Mouse (Mus musculus) liver, embryonic 14.5 days (tissue): ENCODE data around the gene Gm11639.

Experiments
- CTCF ChIP-seq: IDR thresholded peaks from 2 replicates; pipeline ENCODE4 v1.5.1; 2016; ENCODE audit warnings: antibody characterized with exemption, low read depth, control low read depth
- EP300 ChIP-seq: IDR thresholded peaks from 2 replicates; pipeline ENCODE4 v1.6.1; 2016; ENCODE audit warnings: antibody characterized with exemption, low read depth

- no peak for TF ChIP-seq CTCF
- TF ChIP-seq EP300: no peak
Observed at GRCm38 (mm10) chr11:104661106-104661505, 24.4 kb upstream of the Gm11639 start.
